Mouse (Mus musculus): Measurements from ENCODE around the gene Vps13d.

The Vps13d gene

GRCm38 (mm10) chr4:145086509-145086908, 108.3 kb downstream of the Vps13d start:
- no peak for DNase-seq (ENCODE audit: low read depth, low spot score)

GRCm38 (mm10) chr4:145079324-145079723, 115.5 kb downstream of the Vps13d start:
- DNase-seq (ENCODE audit: low read depth, low spot score), result no peak

GRCm38 (mm10) chr4:145074276-145074675, 120.5 kb downstream of the Vps13d start:
- no peak for DNase-seq (ENCODE audit: low read depth, low spot score)

GRCm38 (mm10) chr4:145073728-145074127, 121.1 kb downstream of the Vps13d start:
- no peak for DNase-seq (ENCODE audit: low read depth, low spot score)

- DNase-seq (ENCODE audit: low read depth, low spot score), result no peak
Measured at GRCm38 (mm10) chr4:145071942-145072341, 122.9 kb downstream of the Vps13d start.

GRCm38 (mm10) chr4:145067019-145067680, 127.7 kb downstream of the Vps13d start:
- DNase-seq (ENCODE audit: low read depth, low spot score), result no peak

GRCm38 (mm10) chr4:145066336-145067018, 128.3 kb downstream of the Vps13d start:
- DNase-seq (ENCODE audit: low read depth, low spot score), result no peak

- no peak for DNase-seq (ENCODE audit: low read depth, low spot score)
Measured at GRCm38 (mm10) chr4:145058749-145059442, 135.9 kb downstream of the Vps13d start.

- no peak for DNase-seq (ENCODE audit: low read depth, low spot score)
Measured at GRCm38 (mm10) chr4:145056346-145056745, 138.5 kb downstream of the Vps13d start.

- no peak for DNase-seq (ENCODE audit: low read depth, low spot score)
Measured at GRCm38 (mm10) chr4:145055792-145056191, 139.0 kb downstream of the Vps13d start.

GRCm38 (mm10) chr4:145054369-145054768, 140.4 kb downstream of the Vps13d start:
- no peak for DNase-seq (ENCODE audit: low read depth, low spot score)

- no peak for DNase-seq (ENCODE audit: low read depth, low spot score)
Measured at GRCm38 (mm10) chr4:145052697-145053096, 142.1 kb downstream of the Vps13d start.

GRCm38 (mm10) chr4:145052282-145052681, 142.5 kb downstream of the Vps13d start:
- no peak for DNase-seq (ENCODE audit: low read depth, low spot score)

GRCm38 (mm10) chr4:145051209-145051969, 143.4 kb downstream of the Vps13d start:
- no peak for DNase-seq (ENCODE audit: low read depth, low spot score)

- DNase-seq (ENCODE audit: low read depth, low spot score), result no peak
Measured at GRCm38 (mm10) chr4:145050518-145051208, 144.1 kb downstream of the Vps13d start.

- no peak for DNase-seq (ENCODE audit: low read depth, low spot score)
Measured at GRCm38 (mm10) chr4:145047964-145048363, 146.8 kb downstream of the Vps13d start.

- no peak for DNase-seq (ENCODE audit: low read depth, low spot score)
Measured at GRCm38 (mm10) chr4:145046032-145046401, 148.8 kb downstream of the Vps13d start.

GRCm38 (mm10) chr4:145045312-145046031, 149.3 kb downstream of the Vps13d start:
- no peak for DNase-seq (ENCODE audit: low read depth, low spot score)

GRCm38 (mm10) chr4:145041223-145041870, 153.5 kb downstream of the Vps13d start:
- DNase-seq (ENCODE audit: low read depth, low spot score), result peak; percentile 36
